Mouse (Mus musculus): Measurements from ENCODE around the gene Gpc3.

GRCm38 (mm10) chrX:52320653-52321052, 293.1 kb downstream of the Gpc3 start:
- TF ChIP-seq POLR2A (IDR thresholded peaks at IDR 0.05; ENCODE audit: insufficient read depth, low read depth, low read length) (no peak), CTCF (IDR thresholded peaks at IDR 0.05) (no peak)
